Mouse (Mus musculus) heart, adult 11 months (tissue): ENCODE data around the gene Tyms.
"Not testable (repeated sequence)": the region's sequence is repeated elsewhere in the genome, so short reads cannot be mapped to it uniquely, and the experiment has no call there.

ENCODE experiments used
- DNase-seq: peaks from one replicate; pipeline ENCODE4 v3.0.0; 2022

Tyms gene

GRCm38 (mm10) chr5:30098260-30098659, 24.8 kb upstream of the Tyms start:
- peak; percentile 59 for DNase-seq

- peak; percentile 28 for DNase-seq
These were observed 22.3 kb upstream of the Tyms start for GRCm38 (mm10) chr5:30095731-30096130.

- no peak for DNase-seq
These were observed 21.0 kb upstream of the Tyms start for GRCm38 (mm10) chr5:30094399-30094798.

GRCm38 (mm10) chr5:30092701-30093100, 19.3 kb upstream of the Tyms start:
- DNase-seq = peak; percentile 74

- no peak for DNase-seq
These were observed 1.0 kb downstream of the Tyms start for GRCm38 (mm10) chr5:30072377-30072776.

GRCm38 (mm10) chr5:30071677-30072076, 1.7 kb downstream of the Tyms start:
- peak; percentile 61 for DNase-seq

GRCm38 (mm10) chr5:30067726-30068125, 5.7 kb downstream of the Tyms start:
- no peak for DNase-seq

GRCm38 (mm10) chr5:30059607-30060006, 13.8 kb downstream of the Tyms start:
- peak; percentile 35 for DNase-seq

- no peak for DNase-seq
These were observed 15.1 kb downstream of the Tyms start for GRCm38 (mm10) chr5:30058216-30058731.

- DNase-seq = not testable (repeated sequence)
These were observed 33.6 kb downstream of the Tyms start for GRCm38 (mm10) chr5:30039841-30040240.

GRCm38 (mm10) chr5:30039324-30039723, 34.1 kb downstream of the Tyms start:
- DNase-seq = not testable (repeated sequence)

- DNase-seq = not testable (repeated sequence)
These were observed 36.3 kb downstream of the Tyms start for GRCm38 (mm10) chr5:30037111-30037510.

- DNase-seq = not testable (repeated sequence)
These were observed 37.6 kb downstream of the Tyms start for GRCm38 (mm10) chr5:30035862-30036261.

GRCm38 (mm10) chr5:30014580-30014979, 58.8 kb downstream of the Tyms start:
- no peak for DNase-seq

- DNase-seq = peak; percentile 98
These were observed 60.5 kb downstream of the Tyms start, which contains the start of gene Il6 for GRCm38 (mm10) chr5:30012726-30013503. Gene Il6, plus strand, starts transcription at chr5:30013114.
